Mouse (Mus musculus): ENCODE results near the gene Mip. TPM values are rescaled to one million over a fixed set of nuclear protein-coding genes. Genes with fewer than 3 reads are reported as not detected.
A peak's percentile ranks its signal among the peaks of the same experiment; 100 is the strongest.
"Not testable (repeated sequence)": the region's sequence is repeated elsewhere in the genome, so short reads cannot be mapped to it uniquely, and the experiment has no call there.

Gene Mip
- polyA plus RNA-seq, 1 experiment = not detected

DNA sequence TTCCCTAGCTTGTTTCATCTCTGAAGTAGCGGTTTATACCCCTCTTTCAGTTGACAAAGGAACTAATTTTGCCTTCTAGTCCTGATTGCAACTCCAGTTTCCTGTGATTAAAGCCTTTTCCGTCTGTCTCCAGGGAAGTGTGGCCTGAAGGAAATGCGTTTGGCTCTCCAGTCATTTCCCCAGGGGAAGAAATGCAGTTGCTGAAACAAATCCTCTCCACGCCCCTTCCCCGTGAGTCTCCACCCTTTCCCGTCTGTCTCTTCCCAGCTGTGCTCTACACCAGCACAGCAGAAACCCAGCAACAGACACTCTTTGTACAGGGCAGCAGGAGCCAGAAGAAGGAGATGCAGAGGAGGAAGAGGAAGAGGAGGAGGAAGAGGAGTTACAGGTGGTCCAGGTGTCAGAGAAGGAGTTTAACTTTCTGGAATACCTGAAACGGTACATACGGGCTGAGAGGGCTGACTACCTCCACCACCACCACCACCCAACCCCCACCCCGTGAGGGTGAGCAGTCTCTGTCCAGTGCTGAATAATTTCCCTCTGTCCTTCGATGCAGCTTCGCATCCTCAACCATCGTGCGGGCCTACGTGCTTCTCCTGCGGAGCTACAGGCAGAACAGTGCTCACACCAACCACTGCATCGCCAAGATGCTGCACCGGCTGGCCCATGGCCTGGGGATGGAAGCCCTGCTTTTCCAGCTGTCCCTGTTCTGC is 21.5 kb downstream of the Mip start:
- DNase-seq (ENCODE audit: low read depth) = no peak

DNA sequence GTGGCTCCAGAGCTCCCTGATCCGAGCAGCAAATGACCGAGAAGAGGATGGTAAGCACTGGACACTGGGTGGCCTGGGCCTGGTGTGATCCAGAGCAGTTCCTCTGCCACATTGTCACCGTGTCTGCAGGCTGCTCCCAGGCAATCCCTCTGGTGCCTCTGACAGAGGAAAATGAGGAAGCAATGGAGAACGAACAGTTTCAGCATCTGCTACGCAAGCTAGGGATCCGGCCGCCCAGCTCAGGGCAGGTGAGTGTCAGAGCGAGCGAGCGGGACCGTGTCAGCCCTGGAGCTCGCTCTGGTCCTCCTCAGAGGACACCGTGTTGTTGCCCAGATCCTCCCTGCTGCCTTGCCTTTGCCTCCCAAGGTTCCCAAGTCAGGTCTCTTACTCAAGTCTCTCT is 24.9 kb downstream of the Mip start:
- no peak for DNase-seq (ENCODE audit: low read depth)

DNA sequence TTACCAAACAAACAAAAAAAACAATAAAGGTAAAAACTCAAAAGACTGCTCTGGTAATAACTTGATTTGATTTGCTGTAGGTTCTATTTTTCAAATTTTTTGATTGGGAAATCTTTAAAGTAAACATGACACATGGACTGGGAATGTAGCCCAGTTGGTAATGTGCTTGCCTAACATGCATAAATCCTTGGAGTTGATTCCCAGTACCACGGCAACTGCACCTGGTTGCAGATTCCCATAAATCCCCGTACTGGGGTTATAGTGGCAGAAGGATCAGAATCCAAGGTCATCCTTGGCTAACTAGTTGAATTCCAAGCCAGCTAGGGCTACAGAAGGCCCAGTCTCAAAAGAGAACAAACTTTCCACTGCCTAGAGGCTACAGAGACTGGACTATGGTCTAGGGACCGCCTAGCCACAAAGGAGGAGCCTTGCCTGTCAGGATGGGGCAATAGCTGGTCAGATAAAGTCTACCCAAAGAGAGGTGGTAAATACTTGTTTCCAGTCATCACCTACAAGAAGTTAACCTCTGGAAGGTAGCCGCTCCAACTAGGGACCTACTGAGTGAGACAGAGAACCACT is 28.1 kb downstream of the Mip start, which contains the start of gene Apon:
TSS of gene Apon (plus strand) at position 420 of the 579 bp plus-strand sequence.
- peak; percentile 63 for DNase-seq (ENCODE audit: low read depth)

DNA sequence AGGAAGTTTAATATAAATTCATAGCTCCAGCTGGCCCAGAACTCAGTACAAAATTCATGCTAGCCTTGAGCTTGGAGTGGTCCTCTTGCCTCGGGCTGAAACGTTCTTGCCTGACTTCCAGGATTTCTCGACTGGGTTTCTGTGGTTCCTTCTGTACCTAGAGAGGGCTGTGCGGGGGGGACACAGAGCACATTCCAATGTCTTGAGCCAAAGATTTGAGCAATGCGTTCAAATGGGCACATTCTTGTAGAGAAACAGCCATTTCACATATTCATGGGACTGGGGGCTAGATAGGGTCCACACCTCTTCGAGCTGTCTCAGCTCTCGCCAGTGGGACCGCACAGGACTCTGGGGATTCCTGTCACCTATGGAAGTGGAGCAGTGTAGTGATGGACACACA is 30.3 kb downstream of the Mip start:
- DNase-seq (ENCODE audit: low read depth) = no peak

DNA sequence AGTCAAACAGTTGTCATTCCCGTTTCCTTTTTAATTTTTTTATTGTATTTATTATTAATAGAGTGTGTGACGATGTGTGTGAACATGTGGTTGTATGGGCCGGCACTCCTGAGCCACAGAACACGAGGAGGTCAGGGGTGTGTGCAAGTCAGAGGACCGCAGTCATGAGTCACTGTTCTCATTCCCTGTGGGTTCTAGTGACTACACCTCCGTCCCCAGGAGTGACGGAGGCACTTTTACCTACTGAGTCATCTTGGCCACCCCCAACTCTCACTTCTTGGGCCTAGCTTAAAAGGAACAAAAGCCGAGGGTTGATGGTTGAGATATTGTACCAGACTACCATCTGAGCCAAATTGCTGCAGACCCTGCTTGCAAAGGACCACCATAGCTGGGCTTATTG is 30.7 kb downstream of the Mip start:
- no peak for DNase-seq (ENCODE audit: low read depth)

DNA sequence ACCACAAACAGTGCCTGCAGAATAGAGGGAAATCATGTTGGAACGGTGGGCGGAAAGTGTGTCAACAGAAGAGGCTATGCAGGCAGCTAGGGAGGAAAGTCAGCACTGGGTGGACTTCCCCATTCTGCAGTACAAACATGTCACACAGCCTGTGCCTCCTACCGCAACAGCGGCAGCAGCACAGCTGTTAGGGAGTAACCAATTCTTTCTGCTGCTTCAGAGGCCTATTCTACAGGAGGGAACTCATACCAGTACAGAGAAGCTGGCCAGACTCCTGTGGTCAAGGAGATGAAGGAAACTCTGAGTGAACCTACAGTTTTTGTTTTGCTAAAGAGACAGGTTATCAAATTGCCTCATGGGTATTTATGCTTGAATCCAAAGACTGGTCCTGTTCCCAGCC is 33.3 kb downstream of the Mip start:
- no peak for DNase-seq (ENCODE audit: low read depth)

DNA sequence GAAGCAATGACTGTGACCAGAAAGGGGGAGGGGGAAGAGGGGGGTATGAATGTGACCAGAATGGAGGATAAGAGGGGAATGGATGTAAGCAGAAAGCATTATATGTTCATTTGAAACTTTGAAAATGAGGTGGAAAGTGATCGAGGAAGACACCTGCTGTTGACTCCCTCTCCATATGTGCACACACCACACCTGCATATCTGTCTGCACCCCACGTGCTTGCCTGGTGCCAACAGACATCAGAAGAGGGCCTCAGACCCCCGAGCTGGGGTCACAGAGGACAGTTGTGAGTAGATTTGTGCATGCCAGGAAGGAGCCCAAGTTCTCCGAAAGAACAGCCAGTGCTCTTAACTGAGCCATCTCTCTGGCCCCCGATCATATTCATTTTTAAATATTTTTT is 34.3 kb downstream of the Mip start:
- no peak for DNase-seq (ENCODE audit: low read depth)

DNA sequence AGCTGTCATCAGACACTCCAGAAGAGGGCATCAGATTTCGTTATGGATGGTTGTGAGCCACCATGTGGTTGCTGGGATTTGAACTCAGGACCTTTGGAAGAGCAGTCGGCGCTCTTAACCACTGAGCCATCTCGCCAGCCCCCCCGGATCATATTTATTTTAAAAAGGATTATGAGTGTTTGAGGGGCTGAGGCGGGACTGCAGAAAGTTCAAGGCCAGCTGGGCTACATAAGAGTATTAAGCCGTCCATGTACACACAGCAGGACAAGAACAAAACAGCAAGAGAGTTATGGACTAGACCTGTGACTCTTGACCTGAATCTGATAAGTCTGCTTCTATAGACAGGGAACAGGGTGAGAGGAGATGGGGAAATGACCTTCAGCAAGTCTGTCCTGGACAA is 34.7 kb downstream of the Mip start:
- DNase-seq (ENCODE audit: low read depth) = not testable (repeated sequence)

DNA sequence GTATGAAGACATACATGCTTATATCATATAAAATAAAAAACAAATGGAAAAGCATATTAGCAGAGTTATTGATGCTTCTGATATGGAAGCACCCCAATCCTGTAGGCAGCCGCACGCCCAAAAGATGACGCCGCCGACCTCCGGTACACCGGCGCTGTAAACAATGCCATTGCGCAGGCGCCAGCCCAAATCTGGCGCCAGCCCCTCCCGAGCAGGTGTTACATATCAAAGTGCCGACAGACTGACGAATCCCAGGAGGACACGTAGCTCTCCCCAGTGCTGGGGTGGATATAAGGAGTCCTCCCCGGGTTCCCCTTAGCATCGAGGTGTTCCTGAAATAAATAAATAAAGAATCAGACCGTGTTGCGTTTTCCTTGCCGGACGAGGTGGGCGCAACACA is 36.7 kb downstream of the Mip start:
- no peak for DNase-seq (ENCODE audit: low read depth)

DNA sequence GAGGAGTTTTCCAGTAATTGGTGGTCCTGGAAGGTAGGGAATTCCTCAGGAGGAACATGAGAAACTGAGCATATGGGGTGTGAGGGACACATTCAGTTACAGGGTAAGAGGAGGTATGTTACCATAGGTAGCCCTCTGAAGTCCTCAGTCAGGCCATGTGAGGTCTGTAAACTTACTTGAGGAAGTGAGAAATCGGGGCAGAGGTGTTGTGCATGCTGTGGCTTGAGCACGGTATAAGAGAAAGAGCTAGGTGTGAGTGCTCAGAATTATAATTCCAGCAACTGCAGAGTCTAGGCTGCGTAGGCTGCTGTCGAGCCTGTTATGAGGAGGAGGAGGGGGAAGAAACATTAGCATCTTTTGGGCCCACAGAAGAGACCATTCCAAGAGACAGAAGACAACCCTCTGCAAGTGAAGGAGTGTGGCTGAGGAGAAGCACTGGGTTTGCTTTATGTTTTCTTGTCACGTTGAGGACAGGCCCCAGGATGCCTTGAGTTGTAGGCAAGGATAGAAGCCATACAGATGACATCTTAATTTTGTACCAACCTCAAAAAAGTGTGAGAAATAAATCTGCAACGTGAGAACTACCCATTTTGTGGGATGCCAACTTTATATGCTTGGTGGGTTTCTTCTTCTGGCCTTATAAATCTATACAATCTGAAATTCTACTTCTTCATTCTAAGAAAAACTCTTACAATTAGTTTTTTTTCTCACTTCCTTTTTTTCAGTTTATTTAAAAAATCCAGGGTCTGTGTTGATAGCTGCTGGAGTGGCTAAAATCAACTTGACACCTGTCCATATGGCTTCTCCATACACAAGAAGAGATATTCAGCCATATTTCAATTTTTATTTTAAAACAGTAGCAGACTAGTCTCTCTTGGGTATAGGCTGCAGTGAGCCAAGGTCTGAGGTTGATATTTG is 38.0 kb downstream of the Mip start:
- DNase-seq (ENCODE audit: low read depth) = no peak

DNA sequence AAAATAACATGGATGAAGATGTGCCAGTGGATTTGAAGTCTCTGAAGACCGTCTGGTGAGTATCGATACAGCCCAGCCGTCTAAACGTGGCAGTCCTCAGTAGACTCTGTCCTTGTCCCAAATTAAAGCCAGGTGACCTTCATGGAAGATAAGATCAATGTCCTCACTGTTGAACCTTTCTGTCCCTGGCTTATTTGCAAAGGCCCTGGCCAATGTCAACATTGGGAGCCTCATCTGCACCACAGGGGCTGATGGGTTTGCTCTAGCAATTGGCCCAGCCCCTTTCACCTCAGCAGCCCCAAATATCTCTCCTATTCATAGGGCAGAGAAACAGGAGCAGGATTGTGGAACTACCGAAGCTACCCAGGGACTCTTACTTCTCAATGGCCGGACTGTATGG is 42.7 kb downstream of the Mip start, which contains the start of gene Apof:
TSS of gene Apof (plus strand) at position 301 of the 400 bp plus-strand sequence.
- DNase-seq (ENCODE audit: low read depth) = no peak

DNA sequence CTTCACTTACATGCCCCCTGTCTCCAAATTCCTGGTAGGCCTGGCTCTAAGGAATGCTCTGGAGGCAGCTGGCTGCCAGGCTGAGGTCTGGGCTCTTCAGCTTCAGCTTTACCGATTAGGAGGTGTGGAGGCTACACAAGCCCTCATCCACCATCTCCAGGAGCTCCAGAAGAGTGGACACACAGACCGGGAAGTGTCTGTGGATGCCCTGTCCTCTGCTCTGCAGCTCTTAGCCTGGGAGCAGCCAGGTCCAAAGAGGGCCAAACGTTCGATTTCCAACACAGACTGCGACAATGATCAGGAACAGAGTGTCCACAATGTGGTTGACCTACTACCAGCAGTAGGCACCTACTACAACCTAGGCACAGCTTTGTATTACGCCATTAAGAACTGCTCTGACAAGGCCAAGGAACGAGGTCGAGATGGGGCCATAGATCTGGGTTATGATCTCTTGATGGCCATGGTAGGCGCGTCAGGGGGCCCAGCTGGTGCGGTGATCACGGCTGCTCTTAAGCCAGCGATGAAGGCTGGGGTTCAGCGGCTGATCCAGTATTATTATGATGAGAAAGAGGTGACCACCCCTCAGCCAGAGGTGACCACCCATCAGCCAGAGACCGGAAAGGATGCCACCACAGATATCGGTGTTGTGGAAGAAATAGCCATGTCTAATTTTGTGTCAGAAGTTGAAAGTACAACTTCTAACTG is 43.7 kb downstream of the Mip start:
- DNase-seq (ENCODE audit: low read depth) = no peak

DNA sequence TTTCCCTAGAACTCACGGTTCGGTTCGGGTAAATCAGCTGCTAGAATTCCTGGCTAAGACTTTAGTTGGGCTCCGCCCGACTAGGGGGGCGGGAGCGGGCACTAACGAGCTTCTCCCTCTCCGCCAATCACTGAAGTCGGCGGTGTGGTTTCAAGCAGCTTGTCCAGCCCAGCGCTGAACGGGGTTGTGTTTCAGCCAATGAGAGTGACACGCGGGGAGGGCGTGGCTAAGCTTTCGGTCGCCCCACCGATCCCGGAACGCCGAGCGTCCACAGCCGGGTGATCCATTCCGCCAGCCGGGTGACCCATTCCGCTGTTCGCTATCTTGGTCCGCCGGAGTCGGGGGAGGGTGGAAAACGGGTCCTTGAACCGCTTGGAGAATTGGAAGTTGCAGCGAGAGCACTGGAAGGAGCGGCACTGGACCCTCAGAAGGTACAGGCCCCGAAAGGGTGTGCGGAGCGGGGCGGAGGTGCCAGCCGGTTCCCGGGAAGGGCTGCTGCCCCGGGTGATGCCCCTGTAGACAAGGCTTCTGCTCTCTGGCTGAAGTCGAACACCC is 44.7 kb downstream of the Mip start, which contains the start of gene Stat2:
TSS of gene Stat2 (plus strand) at position 273 of the 555 bp plus-strand sequence.
- DNase-seq (ENCODE audit: low read depth) = peak; percentile 91

DNA sequence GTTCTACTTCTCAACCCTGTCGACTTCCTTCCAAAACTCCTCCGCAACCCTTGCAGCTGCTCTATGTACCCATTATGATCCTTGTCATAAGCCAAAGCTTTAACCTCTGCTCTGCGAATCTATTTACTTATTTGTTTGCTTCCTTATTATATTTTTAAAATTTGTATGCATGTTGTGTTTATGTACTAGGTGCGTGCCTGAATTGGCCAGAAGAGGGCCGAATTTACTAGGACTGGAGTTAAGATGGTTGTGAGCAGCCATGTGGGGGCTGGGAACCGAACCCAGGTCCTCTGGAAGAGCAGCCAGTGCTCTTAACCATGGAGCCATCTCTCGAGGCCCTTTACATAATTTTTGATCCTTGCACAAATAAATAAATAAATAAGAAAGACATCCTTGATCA is 45.2 kb downstream of the Mip start:
- no peak for DNase-seq (ENCODE audit: low read depth)

DNA sequence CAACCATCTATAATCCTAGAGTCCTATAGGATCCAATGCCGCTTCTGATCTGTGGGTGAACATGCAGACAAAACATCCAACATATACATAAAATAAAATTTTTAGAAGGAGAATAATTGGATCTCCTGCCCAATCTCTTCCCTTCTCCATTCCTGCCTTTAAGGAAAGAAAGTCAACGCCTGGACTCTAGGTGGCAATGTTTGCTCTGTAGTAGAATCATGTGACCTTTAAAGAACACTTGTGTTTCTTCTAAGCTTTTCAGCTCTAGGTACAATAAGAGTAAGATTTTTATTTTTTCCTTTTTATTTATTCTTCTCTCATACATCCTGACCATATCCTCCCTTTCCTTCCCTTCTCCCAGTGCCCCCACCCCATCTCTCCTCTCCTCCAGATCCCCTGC is 46.2 kb downstream of the Mip start:
- DNase-seq (ENCODE audit: low read depth) = no peak

DNA sequence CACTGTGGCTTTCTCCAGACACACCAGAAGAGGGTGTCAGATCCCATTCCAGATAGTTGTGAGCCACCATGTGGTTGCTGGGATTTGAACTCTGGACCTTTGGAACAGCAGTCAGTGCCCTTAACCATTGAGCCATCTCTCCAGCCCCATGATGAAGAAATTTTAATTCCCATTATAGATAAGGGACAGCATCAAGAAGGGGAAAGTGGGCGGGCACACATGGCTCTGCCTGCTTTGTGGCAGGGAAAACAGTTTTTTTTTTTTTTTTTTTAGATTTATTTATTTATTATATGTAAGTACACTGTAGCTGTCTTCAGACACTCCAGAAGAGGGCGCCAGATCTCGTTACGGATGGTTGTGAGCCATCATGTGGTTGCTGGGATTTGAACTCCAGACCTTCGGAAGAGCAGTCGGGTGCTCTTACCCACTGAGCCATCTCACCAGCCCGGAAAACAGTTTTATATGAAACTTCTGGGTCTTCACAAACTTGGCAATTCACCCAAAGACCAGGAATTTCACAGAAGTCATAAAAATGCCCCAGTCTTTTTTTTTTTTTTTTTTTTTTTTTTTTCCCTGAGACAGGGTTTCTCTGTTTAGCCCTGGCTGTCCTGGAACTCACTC is 47.3 kb downstream of the Mip start:
- not testable (repeated sequence) for DNase-seq (ENCODE audit: low read depth)

DNA sequence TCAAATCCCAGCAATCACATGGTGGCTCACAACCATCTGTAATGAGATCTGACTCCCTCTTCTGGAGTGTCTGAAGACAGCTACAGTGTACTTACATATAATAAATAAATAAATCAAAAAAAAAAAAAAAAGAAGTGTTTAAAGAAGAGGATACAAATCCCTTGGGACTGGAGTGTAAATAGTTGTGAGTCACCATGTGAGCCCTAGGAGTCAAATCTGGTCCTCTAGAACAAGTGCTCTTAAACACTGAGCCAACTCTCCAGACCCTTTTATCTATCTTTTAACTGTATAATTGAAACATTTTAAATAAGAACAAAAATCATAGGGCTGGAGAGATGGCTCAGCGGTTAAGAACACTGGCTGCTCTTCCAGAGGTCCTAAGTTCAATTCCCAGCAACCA is 49.7 kb downstream of the Mip start:
- not testable (repeated sequence) for DNase-seq (ENCODE audit: low read depth)

DNA sequence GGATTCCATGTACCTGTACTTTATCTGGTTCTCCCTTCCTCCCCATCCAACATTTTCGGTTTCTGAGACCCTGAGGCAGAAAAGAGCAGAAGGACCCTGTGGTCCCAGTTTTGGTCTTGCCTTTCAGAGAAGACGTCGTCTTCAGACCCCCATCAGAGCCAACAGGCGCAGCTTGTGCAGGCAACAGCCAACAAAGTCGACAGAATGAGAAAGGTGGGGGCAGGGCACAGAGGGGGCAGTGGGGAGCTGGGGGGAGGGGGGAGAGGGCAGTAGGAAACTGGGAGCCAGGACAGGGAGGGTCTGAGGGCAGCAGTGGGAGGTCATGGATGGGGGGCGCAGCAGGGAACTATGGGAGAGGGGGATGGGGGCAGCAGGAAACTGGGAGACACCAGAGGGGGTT is 52.5 kb downstream of the Mip start:
- DNase-seq (ENCODE audit: low read depth) = no peak

DNA sequence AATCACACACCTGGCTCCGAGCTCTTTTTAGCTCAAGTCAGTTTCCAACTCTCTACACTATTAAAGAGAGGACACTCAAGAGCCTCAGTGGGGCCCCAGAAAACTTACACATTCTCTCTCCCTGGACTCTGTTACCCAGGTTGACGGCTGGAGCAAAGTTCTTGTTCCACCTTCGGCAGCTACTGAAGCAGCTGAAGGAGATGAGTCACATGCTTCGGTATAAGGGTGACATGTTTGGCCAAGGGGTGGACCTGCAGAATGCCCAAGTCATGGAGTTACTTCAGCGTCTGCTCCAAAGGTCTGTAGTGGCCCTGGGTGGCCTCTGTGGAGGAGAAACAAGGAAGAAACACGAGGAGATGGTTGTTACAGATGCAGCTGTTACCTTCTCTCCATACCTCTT is 55.3 kb downstream of the Mip start:
- DNase-seq (ENCODE audit: low read depth) = no peak
